25 mouse cellular contexts compared by ENCODE assay signal in the genomic region with DNA sequence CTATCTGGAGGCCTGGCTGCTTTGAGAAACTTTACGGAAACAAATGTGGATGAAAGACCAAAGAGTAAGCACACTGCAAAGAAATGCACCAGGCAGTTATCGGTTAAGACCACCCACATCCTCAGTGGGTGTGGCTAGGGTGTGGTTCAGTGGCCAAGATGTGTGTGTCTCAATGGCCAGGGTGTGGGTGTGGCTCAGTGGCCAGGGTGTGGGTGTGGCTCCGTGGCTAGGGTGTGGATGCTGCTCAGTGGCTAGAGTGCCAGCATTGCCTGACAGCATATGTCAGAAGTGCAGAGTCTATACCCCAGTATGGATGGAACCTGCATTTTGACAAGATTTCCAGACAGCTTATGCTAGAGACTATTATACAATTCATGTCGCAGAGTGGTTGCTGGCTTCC. TPM values are rescaled to one million over a fixed set of nuclear protein-coding genes. Genes with fewer than 3 reads are reported as not detected.
DNase-seq lines count a peak whose midpoint lies in the region; ATAC-seq and TF ChIP-seq lines count a peak whose summit lies in the region.
"Had no signal": no experiment of that assay in that cellular context is flagged by ENCODE, and none has a peak within 500 bp of the region (broad histone marks: within the 10 kb centered on the region; RNA-seq: fewer than 3 reads in every experiment).

No protein-coding gene starts in this region.

- no peak overlapping the region for H3K9ac ChIP-seq in lung, embryonic 15.5 days
- no peak overlapping the region for H3K9ac ChIP-seq in liver, embryonic 11.5 days (ENCODE audit: low read depth, low read length)
- H3K9ac ChIP-seq in heart, adult 2 months (ENCODE audit: low read depth, low read length) = no peak overlapping the region
- H3K9ac ChIP-seq: forebrain, postnatal 0 days; heart, embryonic 13.5 days; hindbrain, embryonic 14.5 days; intestine, embryonic 15.5 days; kidney, embryonic 15.5 days; limb, embryonic 13.5 days had no signal

- no peaks in the 10 kb centered on the region for H3K27me3 ChIP-seq in lung, embryonic 15.5 days
- no peaks in the 10 kb centered on the region for H3K27me3 ChIP-seq in liver, embryonic 11.5 days (replicated peaks; ENCODE audit: control insufficient read depth, insufficient read depth, low read length)
- H3K27me3 ChIP-seq in heart, adult 2 months (ENCODE audit: control insufficient read depth, insufficient read depth, low read length) = no peaks in the 10 kb centered on the region
- H3K27me3 ChIP-seq: heart, embryonic 13.5 days; intestine, embryonic 15.5 days; kidney, embryonic 15.5 days; limb, embryonic 13.5 days had no signal

- H3K4me2 ChIP-seq in lung, embryonic 15.5 days = no peak overlapping the region
- H3K4me2 ChIP-seq in liver, embryonic 11.5 days = no peak overlapping the region
- H3K4me2 ChIP-seq: heart, embryonic 13.5 days; hindbrain, embryonic 14.5 days; intestine, embryonic 15.5 days; kidney, embryonic 15.5 days; limb, embryonic 13.5 days had no signal

- no peak for TF ChIP-seq EP300 in heart, adult 2 months (IDR thresholded peaks at IDR 0.05; ENCODE audit: insufficient read depth, low read depth, low read length)

- intact Hi-C loops in heart, adult 2 months (cut with DNase I) = no loop called here

- TF ChIP-seq POLR2A in heart, adult 2 months (IDR thresholded peaks at IDR 0.05; ENCODE audit: insufficient read depth, low read depth, low read length) = no peak

- no peak overlapping the region for H3K27ac ChIP-seq in lung, embryonic 15.5 days
- H3K27ac ChIP-seq in liver, embryonic 11.5 days (ENCODE audit: low read depth, low read length) = no peak overlapping the region
- H3K27ac ChIP-seq in heart, adult 2 months = no peak overlapping the region
- H3K27ac ChIP-seq: heart, embryonic 13.5 days; hindbrain, embryonic 14.5 days; intestine, embryonic 15.5 days; kidney, embryonic 15.5 days; limb, embryonic 13.5 days; macrophage had no signal

- no peaks in the 10 kb centered on the region for H3K79me2 ChIP-seq in heart, adult 2 months (replicated peaks; ENCODE audit: control insufficient read depth, insufficient read depth, low read length)

- no peak for TF ChIP-seq CTCF in heart, adult 2 months (IDR thresholded peaks at IDR 0.05)

- WGBS in lung, embryonic 15.5 days = 79% methylated on average over 4 of the region's 4 CpGs
- 63% methylated on average over 4 of the region's 4 CpGs for WGBS in liver, embryonic 11.5 days
- 76% methylated on average over 4 of the region's 4 CpGs for WGBS in heart, adult 2 months

- ATAC-seq in lung, embryonic 15.5 days (ENCODE audit: borderline replicate concordance, extremely low read depth, low FRiP score, low TSS enrichment) = peak; percentile 42; the same call in 1 of the 2 replicates
- ATAC-seq in liver, embryonic 11.5 days (replicated peaks; ENCODE audit: low FRiP score) = 0 out of 2 replicates have a peak, but pooled peaks have one; percentile 54
- ATAC-seq: forebrain, postnatal 0 days; intestine, embryonic 15.5 days; Patski had no signal

- no peak for DNase-seq in lung, postnatal 36 days
- peak; percentile 13 for DNase-seq in c-Kit-positive CD71-negative TER-119-negative erythroid progenitor cells, embryonic 14.5 days (ENCODE audit: low read depth)
- no peak for DNase-seq in liver, embryonic 11.5 days (ENCODE audit: low spot score)
- DNase-seq in retina, embryonic 14.5 days (ENCODE audit: low spot score) = no peak
- DNase-seq in heart, adult 2 months = no peak
- no peak for DNase-seq in gastrocnemius, adult 8-10 months (ENCODE audit: low spot score in 2 of 2)
- DNase-seq: adrenal gland, postnatal 25 days; cerebellum, adult 9-10 months; forebrain, postnatal 0 days; lung, adult 2 months; midbrain, embryonic 14.5 days; right cerebral cortex, postnatal 14 days; thymus, postnatal 4 days had no signal

- no peaks in the 10 kb centered on the region for H3K36me3 ChIP-seq in lung, embryonic 15.5 days
- no peaks in the 10 kb centered on the region for H3K36me3 ChIP-seq in liver, embryonic 11.5 days (ENCODE audit: control insufficient read depth, insufficient read depth, low read length)
- no peaks in the 10 kb centered on the region for H3K36me3 ChIP-seq in heart, adult 2 months (ENCODE audit: control insufficient read depth, insufficient read depth, low read length)
- H3K36me3 ChIP-seq: heart, embryonic 13.5 days; intestine, embryonic 15.5 days; kidney, embryonic 15.5 days; limb, embryonic 13.5 days had no signal

- no peaks in the 10 kb centered on the region for H3K4me1 ChIP-seq in lung, embryonic 15.5 days
- no peaks in the 10 kb centered on the region for H3K4me1 ChIP-seq in liver, embryonic 11.5 days (replicated peaks; ENCODE audit: control insufficient read depth, insufficient read depth, low read length)
- H3K4me1 ChIP-seq in heart, adult 2 months (ENCODE audit: control insufficient read depth, insufficient read depth, low read length) = no peaks in the 10 kb centered on the region
- H3K4me1 ChIP-seq: intestine, embryonic 15.5 days; kidney, embryonic 15.5 days had no signal

- no peaks in the 10 kb centered on the region for H3K9me3 ChIP-seq in lung, embryonic 15.5 days
- no peaks in the 10 kb centered on the region for H3K9me3 ChIP-seq in liver, embryonic 11.5 days (ENCODE audit: control insufficient read depth, low read length)
- H3K9me3 ChIP-seq: heart, embryonic 13.5 days; intestine, embryonic 15.5 days; kidney, embryonic 15.5 days; limb, embryonic 13.5 days had no signal

- no peak overlapping the region for H3K4me3 ChIP-seq in lung, embryonic 15.5 days
- no peak overlapping the region for H3K4me3 ChIP-seq in liver, embryonic 11.5 days (ENCODE audit: low read depth, low read length)
- H3K4me3 ChIP-seq in heart, adult 2 months = no peak overlapping the region
- H3K4me3 ChIP-seq: heart, embryonic 13.5 days; intestine, embryonic 15.5 days; kidney, embryonic 15.5 days; limb, embryonic 13.5 days; myocyte had no signal

RNA-seq across cellular contexts. Expression of a gene that starts 34.9 kb away (rescaled TPM):
- 1.0 and 1.2 TPM in 2 replicates for polyA plus RNA-seq in lung, embryonic 15.5 days (2015; fragmentation: Nextera tagmentation; extraction: Ambion mirVana)
- polyA plus RNA-seq in liver, embryonic 11.5 days (2014; fragmentation: Nextera tagmentation; extraction: Ambion mirVana) = 0.25 and 0.31 TPM in 2 replicates
- not detected for total RNA-seq in heart, adult 2 months (2021)
- 0.08 TPM in 1 of 2 replicates, not detected in the other for polyA plus RNA-seq in heart, adult 2 months (2012; rRNA removed)
- total RNA-seq in gastrocnemius, adult 8-10 months (2022) = not detected
- total RNA-seq: adrenal gland, postnatal 25 days; gastrocnemius, adult 18-20 months; heart, postnatal 25 days had no signal
- polyA plus RNA-seq: macrophage; Patski; spleen, adult 2 months had no signal
